Mouse (Mus musculus) forebrain, postnatal 0 days (tissue): ENCODE measurements at regions not wholly inside any gene's neighbourhood (a gene's known extent, or its start where the extent isn't known, plus 50 kb on each side); places are given as distances from the start of the nearest gene placed in this dataset.

Source experiments
- ATAC-seq: fragments of 200-750 bp; cut with Nextera tagmentation; 2 replicates; pipeline ENCODE4 v1.8.0; 2017; ENCODE audit warnings: mild to moderate bottlenecking, moderate library complexity
- DNase-seq: peaks from one replicate; pipeline ENCODE4 v3.0.0-alpha.2; 2015
- H3K27ac ChIP-seq: fragments of 300-500 bp; sonication (generic); 2 replicates; pipeline ENCODE4 v1.5.1; 2014; ENCODE audit warnings: low read depth, mild to moderate bottlenecking, antibody characterized with exemption, low read length, moderate library complexity, mixed read lengths
- H3K27me3 ChIP-seq: fragments of 300-500 bp; sonication (generic); 2 replicates; pipeline ENCODE4 v1.6.1; 2014; ENCODE audit warnings: mild to moderate bottlenecking, low read length, mixed read lengths; ENCODE audit not compliant: insufficient read depth
- H3K36me3 ChIP-seq: fragments of 300-500 bp; sonication (generic); 2 replicates; pipeline ENCODE4 v1.6.1; 2014; ENCODE audit warnings: mild to moderate bottlenecking, moderate library complexity; ENCODE audit not compliant: insufficient read depth
- H3K4me1 ChIP-seq: fragments of 300-500 bp; sonication (generic); 2 replicates; pipeline ENCODE4 v1.6.1; 2014; ENCODE audit warnings: antibody characterized with exemption; ENCODE audit not compliant: insufficient read depth
- H3K4me2 ChIP-seq: fragments of 300-500 bp; sonication (generic); 2 replicates; pipeline ENCODE4 v1.6.1; 2014; ENCODE audit warnings: low read depth, mild to moderate bottlenecking, moderate library complexity
- H3K4me3 ChIP-seq: fragments of 300-500 bp; sonication (generic); 2 replicates; pipeline ENCODE4 v1.5.1; 2014; ENCODE audit warnings: low read depth, low read length, mixed read lengths
- H3K9ac ChIP-seq: fragments of 300-500 bp; sonication (generic); 2 replicates; pipeline ENCODE4 v1.6.1; 2014; ENCODE audit warnings: mild to moderate bottlenecking
- H3K9me3 ChIP-seq: fragments of 300-500 bp; sonication (generic); 2 replicates; pipeline ENCODE4 v1.6.1; 2016; ENCODE audit warnings: low read length
- CTCF ChIP-seq: sonication (generic); IDR thresholded peaks from 2 replicates; pipeline ENCODE4 v1.5.1; 2016; ENCODE audit warnings: antibody characterized with exemption, control low read depth, low read depth
- WGBS: fragments of 180-500 bp; shearing (Covaris S2); extraction: QIAGEN DNeasy Blood & Tissue Kit; methylation state at CpG from one replicate; pipeline ENCODE4 v1.1.7; 2014; 5-methylcytosine and 5-hydroxymethylcytosine counted together

GRCm38 (mm10) chr3:52647161-52647692 lies 369.8 kb downstream of the Cog6 start:
- H3K27ac ChIP-seq: no peak overlapping the region
- H3K36me3 ChIP-seq: no peaks in the 10 kb centered on the region
- WGBS: 74% methylated on average over 10 of the region's 10 CpGs
- no peak overlapping the region for H3K9ac ChIP-seq
- peaks cover 4% of the 10 kb centered on the region; the same call in 1 of the 2 replicates for H3K4me1 ChIP-seq
- no peak overlapping the region for H3K4me2 ChIP-seq
- no peaks in the 10 kb centered on the region for H3K9me3 ChIP-seq
- no peak for TF ChIP-seq CTCF
- ATAC-seq (no peak), DNase-seq (no peak)
- no peak overlapping the region for H3K4me3 ChIP-seq
- no peaks in the 10 kb centered on the region for H3K27me3 ChIP-seq

- TF ChIP-seq CTCF: no peak
- Histone ChIP-seq H3K9me3 (no peaks in the 10 kb centered on the region), H3K27ac (no peak overlapping the region), H3K4me3 (no peak overlapping the region), H3K9ac (no peak overlapping the region), H3K4me1 (peaks cover 4% of the 10 kb centered on the region; the same call in 1 of the 2 replicates), H3K36me3 (no peaks in the 10 kb centered on the region), H3K4me2 (no peak overlapping the region), H3K27me3 (no peaks in the 10 kb centered on the region)
- no peak for ATAC-seq
- 46% methylated on average over 12 of the region's 12 CpGs for WGBS
- DNase-seq: no peak
These were observed 371.9 kb downstream of the Cog6 start for GRCm38 (mm10) chr3:52645156-52645555.

GRCm38 (mm10) chr3:52644178-52645128 lies 372.6 kb downstream of the Cog6 start:
- no peak overlapping the region for H3K4me3 ChIP-seq
- no peak overlapping the region for H3K9ac ChIP-seq
- H3K27me3 ChIP-seq: no peaks in the 10 kb centered on the region
- 23% methylated on average over 16 of the region's 16 CpGs for WGBS
- no peak overlapping the region for H3K4me2 ChIP-seq
- H3K27ac ChIP-seq: 0 out of 2 replicates have a peak overlapping the region, but pooled peaks have one; percentile 37
- peaks cover 4% of the 10 kb centered on the region; the same call in 1 of the 2 replicates for H3K4me1 ChIP-seq
- peak; percentile 42; the same call in 1 of the 2 replicates for ATAC-seq
- no peaks in the 10 kb centered on the region for H3K9me3 ChIP-seq
- DNase-seq: no peak
- no peak for TF ChIP-seq CTCF
- no peaks in the 10 kb centered on the region for H3K36me3 ChIP-seq

GRCm38 (mm10) chr3:52643796-52644177 lies 373.2 kb downstream of the Cog6 start:
- Histone ChIP-seq H3K36me3 (no peaks in the 10 kb centered on the region), H3K4me3 (no peak overlapping the region), H3K9me3 (no peaks in the 10 kb centered on the region), H3K27me3 (no peaks in the 10 kb centered on the region), H3K27ac (0 out of 2 replicates have a peak overlapping the region, but pooled peaks have one; percentile 37), H3K4me1 (peaks cover 4% of the 10 kb centered on the region; the same call in 1 of the 2 replicates), H3K4me2 (no peak overlapping the region), H3K9ac (no peak overlapping the region)
- 75% methylated on average over 10 of the region's 10 CpGs for WGBS
- no peak for ATAC-seq
- no peak for TF ChIP-seq CTCF
- DNase-seq: no peak

GRCm38 (mm10) chr3:52643100-52643551 lies 373.9 kb downstream of the Cog6 start:
- Histone ChIP-seq H3K27me3 (no peaks in the 10 kb centered on the region), H3K36me3 (no peaks in the 10 kb centered on the region), H3K9ac (no peak overlapping the region), H3K9me3 (no peaks in the 10 kb centered on the region), H3K27ac (0 out of 2 replicates have a peak overlapping the region, but pooled peaks have one; percentile 37), H3K4me1 (peaks cover 4% of the 10 kb centered on the region; the same call in 1 of the 2 replicates), H3K4me3 (no peak overlapping the region), H3K4me2 (no peak overlapping the region)
- ATAC-seq (peak; percentile 63), DNase-seq (peak; percentile 62)
- TF ChIP-seq CTCF: no peak
- 31% methylated on average over 9 of the region's 9 CpGs for WGBS

- no peak overlapping the region for H3K4me3 ChIP-seq
- H3K9ac ChIP-seq: no peak overlapping the region
- DNase-seq (no peak), ATAC-seq (no peak; the same call in 1 of the 2 replicates)
- TF ChIP-seq CTCF: no peak
- H3K4me2 ChIP-seq: no peak overlapping the region
- no peaks in the 10 kb centered on the region for H3K9me3 ChIP-seq
- WGBS: 66% methylated on average over 10 of the region's 10 CpGs
- no peaks in the 10 kb centered on the region for H3K27me3 ChIP-seq
- peaks cover 4% of the 10 kb centered on the region; the same call in 1 of the 2 replicates for H3K4me1 ChIP-seq
- no peak overlapping the region for H3K27ac ChIP-seq
- H3K36me3 ChIP-seq: no peaks in the 10 kb centered on the region
These were observed 373.4 kb downstream of the Foxo1 start for GRCm38 (mm10) chr3:52641226-52642181.
